Mouse (Mus musculus) ovary, adult 18-20 months (tissue): ENCODE measurements around the gene Slc6a11.

ENCODE experiments used
- DNase-seq: peaks from one replicate; pipeline ENCODE4 v3.0.0; 2022; ENCODE audit warnings: low spot score, mixed read lengths

The Slc6a11 gene

DNA sequence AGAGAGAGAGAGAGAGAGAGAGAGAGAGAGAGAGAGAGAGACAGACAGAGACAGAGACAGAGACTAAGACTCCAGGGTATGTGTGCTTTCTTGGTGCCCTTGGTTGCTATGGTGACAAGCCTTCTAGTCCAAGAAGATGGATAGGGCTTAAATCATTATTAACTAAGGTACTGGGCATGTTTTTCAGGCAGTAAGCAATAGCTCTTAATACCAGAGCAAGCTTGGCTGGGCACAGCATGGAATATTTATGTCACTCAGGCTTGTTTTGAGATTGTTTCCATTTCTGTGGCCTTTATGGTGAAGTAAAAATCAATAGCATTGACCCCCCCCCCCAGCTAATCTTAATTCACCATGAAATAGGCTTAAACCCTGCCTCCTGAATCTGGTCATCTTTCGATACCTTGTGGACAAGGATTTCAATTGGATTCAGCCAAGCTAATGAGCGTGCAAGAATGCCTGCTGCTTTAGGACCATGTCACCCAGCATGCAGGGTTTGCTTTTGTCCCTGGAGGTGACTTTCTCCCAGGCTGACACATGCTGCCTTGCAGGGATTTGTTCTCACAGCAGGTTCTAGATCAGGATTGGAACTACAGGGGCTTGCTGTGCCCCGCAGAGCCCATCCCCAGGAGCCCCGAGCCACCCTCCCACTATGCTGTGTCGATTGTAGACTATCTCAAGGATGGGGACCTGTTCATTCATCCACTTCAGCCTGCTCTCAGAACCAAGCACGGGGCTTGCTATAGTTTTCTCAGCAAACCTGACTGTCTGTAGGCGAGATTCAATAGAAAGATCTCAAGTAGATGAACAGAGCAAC, 51.5 kb downstream of the Slc6a11 start:
- DNase-seq, result no peak

DNA sequence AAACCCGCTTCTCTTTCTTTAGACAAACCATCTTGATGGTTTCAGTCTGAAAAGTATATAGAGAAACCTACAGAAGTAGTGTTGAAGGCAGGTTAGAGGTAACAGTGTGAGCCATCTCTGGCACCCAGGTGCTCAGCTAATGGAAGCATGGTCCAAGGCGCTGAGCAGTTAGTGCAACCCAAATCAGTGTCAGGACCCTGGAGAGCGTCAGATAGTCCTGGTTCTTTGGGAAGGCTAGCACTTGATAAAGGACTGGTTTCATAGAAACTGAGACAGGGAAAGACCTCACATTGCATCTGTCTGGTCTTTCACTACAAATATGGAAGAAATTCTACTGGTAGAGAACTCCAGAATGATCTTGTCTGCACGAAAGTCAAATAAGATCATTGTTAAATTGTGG, 56.1 kb downstream of the Slc6a11 start:
- DNase-seq, result no peak

DNA sequence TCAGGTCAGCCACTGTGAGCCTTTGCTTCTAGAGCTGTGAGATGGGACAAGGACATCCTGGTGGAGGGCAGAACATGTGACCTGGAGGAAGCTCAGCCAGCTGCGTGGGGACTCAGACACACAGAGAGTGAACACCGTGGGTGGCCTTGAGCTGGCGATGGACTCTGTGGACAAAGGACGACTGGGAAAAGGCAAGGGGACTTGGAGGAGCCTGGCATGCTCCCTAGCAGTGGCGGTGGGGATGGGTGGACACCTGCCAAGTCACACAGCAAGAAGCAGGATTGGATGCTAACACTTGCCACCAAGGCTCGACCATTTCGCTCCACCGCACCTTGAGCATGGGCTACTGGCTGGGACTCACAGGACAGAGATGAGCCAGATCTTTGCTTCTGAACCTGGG, 57.8 kb downstream of the Slc6a11 start:
- DNase-seq, result no peak

DNA sequence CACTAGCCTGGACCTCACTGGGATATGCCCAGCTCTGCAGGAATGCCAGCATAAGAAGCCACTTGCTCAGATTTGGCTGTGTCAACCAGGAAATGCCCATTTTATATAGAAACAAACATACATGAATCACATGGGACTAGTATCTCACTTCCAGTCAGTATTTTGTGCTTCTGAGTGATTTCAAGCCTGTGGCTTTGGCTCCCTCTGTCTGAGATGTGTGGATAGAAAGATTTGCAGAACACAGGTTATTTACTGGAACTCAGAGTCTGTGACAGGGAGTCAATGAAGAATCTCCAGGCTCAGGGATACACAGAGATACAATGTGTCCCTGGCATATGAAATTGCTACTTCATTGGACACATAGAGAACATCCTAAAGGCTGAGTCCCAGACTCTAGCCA, 65.0 kb downstream of the Slc6a11 start:
- no peak for DNase-seq

DNA sequence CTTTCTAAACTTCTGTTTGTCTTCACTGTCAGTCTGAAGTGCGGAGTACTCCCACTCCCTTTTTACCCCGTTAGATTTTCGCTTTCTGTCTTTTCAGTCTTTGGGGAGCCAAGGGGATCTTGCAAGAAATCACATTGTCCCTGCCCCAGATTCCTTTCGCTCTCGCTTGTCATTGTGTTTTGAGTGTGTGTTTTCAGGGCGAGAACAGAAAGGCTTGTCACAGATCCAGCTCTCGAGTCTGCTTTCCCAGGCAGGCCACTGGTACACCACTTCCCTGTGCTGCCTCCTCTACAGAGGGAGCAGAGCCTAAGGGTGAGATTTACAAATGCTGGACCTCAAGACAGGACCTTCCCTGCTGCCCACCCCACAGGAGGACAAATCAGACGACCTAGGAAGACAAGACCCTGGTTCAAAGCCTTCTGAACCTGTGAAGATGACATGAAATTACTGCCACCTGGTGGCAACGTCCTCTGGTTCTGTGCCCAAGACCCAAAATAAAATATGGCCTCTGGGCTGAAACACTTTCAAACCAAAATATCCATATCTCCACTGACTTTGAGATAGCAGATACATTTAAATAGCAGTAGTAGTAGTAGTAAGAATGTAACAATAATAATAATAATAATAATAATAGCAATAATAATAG, 68.3 kb downstream of the Slc6a11 start:
- no peak for DNase-seq

DNA sequence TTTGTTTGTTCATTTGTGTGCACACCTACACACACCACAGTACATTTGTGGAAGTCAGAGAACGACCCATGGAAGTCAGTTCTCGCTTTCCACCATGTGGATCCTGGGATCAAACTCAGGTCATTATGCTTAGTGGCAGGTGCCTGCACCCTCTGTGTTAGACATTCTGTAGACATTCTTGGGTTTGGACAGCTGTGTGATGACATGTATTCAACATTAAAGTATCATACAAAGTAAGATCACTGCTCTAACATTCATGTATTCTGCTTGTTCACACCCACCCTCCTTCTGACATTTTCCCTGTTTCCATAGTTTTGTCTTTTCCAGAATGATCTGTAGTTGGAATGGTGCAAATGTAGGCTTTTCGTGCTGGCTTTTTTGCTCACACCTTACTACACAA, 73.5 kb downstream of the Slc6a11 start:
- DNase-seq, result no peak

DNA sequence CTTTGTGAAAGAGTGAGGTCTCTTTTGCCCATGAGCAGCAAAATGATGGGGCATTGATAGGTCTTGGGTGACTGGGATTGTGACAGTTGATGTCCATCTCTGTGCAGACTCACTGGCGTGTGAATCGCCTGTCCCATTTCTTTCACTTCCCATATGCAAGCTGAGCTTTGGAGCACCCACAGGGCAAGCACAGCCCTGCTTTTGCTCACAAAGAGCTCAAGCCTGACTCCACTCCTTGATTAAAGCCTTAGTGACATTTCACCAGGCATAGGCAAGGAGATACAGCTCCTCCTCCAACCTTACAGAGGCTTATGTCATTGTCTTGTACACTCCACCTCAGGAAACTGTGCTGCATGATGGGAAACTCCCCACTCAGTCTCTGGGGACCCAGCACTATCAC, 77.3 kb downstream of the Slc6a11 start:
- no peak for DNase-seq

DNA sequence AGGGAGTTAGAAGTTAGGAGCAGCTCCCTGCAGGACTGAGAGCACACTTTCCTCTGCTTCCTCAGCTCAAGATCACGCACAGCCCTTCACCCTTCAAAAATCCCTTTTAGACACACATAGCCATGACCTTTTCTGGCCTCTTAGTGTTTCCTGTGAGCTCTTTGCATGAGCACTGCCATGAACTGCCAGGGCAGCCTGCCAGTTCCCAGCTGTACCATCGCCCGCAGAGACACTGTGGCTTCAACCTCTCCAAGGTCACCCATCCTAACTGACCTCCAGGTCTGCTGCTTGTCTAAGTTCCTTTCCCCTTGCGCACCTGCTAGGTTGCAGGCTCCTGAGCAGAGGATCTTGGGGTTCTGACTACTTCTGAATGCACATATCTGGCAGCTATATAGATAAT, 83.4 kb downstream of the Slc6a11 start:
- no peak for DNase-seq

DNA sequence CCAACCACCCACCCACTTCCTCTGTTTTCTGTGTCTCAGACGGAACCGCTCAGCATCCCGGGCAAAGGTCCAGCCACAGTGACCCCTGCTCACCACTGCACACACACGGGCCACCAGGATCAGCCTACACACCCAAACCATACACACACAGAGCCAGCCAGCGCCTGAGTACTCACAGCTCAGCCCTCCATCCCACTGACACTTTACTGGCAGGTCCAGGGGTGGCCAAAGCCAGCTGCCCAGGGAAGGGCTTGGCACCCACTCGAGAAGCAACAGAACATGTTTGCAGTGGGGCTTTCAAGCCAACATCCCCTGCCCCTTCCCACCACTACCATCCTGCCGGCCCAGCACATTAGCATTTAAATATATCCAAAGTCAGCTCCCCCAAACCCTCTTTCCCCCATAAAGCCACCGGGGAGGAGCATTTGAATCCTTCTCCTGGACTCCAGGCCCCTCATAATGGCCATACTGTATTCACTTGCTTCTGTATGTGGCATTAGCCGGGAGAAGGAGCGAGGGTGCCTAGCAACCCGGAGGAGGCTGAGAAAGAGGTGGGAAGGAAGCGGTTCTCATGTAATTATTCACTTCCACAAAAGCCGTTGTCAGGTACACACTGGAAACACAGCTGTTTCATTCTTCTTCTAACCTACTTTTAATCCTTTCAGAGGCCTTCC, 85.8 kb downstream of the Slc6a11 start:
- no peak for DNase-seq

DNA sequence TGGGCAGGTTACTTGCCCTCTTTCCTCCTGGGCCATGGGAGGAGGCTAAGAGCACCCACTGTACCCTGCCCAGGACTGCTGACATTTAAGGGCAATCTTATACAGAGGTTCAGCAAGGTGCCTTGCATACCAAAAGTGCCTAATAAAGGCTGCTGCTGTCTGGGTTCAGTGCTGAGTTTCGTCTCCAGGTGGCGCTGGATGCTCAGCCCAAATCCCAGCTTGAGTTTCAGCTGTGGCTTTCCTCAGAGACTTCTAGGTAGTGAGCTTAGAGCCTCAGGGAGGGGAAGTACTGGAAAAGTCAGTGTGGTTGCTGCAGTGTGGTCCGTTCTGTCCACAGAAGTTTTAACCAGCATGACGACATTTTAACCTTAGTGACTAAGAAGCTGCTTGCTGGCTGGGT, 93.4 kb downstream of the Slc6a11 start:
- DNase-seq, result no peak

DNA sequence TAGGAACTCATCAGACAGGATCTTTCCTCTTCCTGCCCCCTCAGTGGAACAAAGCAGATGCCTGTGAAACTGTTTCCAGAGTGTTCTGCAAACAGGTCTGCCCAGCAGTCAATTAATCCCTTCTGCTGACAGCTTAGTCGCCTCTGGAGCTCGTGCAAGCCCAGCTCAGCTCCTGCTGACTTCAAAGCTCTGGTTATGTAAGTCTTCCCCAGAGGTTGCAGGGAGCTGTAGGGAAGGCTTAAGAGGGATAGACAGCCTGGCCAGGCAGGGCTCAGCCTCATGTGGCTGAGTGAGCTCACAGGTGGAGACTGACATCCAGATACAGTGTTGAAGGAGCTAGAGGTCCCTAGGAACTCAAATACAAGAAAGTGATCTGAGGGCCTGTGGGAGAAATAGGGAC, 96.3 kb downstream of the Slc6a11 start:
- DNase-seq, result no peak

DNA sequence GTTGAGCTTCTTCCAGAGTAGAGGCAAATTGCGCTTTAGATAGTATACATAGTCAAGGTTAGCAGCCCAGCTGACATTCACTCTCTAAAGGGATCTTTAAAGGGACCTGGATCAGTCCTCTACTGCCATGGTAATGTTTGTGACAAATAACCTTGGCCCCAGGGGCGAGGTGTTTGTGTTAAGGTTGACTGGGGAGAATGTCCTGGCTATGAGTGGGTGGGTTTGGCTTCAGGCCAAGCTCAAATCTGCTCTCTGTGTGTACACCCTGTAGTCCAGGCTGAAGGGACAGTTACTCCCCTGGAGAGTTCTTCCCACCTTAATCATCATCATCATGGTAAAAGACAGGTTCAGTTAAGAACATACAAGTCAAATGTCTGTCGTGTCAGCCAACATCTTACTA, 97.2 kb downstream of the Slc6a11 start:
- DNase-seq, result no peak

DNA sequence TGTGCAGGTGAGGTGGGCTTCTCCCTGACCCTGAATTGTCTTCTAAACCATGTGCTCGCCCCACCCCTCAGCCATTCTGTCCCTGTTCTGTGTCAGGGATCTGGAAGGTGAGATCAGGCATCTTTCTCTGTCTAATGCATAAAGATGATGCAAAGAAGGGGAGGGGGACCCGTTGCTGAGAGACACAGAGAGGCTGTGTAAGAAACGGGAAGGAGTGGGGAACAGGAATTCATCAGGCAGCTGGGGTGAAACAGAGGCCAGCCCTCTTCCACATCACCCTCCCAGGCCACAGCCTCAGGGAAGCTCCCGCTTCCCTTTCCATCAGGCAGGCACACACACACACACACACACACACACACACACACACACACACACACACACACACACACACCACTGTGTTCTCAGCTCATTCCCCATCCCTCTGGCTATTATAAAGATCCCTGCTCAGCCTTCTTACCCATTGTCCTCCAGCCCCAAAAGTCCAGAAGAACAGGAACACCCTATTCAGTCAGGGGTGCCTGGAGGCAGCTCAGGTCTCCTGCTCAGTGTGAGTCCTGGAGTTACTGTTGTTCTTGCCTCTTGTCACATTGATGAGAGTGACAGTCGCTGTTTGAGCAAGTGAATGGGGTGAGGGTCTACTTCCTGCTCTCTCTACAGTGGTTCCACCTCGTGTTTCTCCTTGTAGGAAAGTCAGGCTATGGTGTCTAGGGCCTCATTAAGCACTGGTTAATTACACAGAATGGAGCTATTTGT, 108.0 kb downstream of the Slc6a11 start:
- no peak for DNase-seq

DNA sequence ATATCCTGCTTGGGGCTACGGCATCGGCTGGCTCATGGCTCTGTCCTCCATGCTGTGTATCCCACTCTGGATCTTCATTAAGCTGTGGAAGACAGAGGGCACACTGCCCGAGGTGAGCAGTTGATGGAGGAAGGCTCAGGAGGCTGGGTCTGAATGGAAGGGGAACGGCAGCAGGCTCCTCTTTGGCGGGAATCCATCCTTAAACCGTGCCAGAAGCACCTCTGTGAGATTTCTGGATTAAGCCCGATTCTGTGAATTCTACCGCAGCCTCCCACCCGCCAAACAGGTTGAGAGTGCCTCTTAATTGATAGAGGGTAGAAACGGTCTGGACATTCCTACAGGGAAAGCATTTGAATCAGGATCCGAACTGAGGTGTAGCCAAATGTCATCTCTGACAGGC, 114.6 kb downstream of the Slc6a11 start:
- DNase-seq, result no peak

DNA sequence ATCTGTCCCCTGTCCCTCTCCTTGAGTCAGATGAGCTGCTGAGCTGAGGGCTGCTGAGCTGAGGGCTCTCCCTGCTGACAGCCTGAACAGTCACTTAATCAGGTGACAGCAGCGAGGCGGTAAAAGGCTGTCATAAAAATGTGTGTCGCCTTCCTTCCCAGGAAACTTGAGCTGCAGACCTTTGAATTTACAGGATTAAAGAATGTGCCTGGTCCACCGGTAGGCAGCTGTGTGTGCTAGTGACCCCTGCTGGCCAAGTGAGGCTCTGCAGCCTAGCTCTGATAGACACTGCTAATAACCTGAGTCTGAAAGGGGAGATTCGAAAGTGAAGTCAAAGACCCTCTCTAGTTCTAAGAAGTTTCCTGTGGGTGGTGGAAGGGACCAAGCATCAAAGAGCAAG, 119.3 kb downstream of the Slc6a11 start:
- no peak for DNase-seq

DNA sequence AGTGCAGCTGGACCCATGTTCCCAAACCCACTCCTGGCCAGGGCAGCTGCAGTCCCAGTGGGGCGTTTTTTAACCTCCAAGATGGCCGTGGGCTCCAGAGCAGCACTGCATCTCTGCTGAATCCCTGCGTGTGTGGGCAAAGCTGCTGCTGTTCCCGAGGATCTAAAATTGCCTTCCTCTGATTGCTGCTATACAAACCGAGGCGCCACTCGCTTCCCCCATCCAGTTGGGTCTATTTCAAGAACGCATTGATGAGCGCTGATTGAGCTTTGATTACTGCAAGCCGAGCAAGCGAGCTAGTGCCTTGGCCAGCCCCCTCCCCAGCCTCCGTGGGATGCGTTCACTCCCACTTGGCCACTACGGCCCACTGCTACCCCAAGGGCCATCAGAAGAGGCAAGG, 123.9 kb downstream of the Slc6a11 start:
- no peak for DNase-seq

DNA sequence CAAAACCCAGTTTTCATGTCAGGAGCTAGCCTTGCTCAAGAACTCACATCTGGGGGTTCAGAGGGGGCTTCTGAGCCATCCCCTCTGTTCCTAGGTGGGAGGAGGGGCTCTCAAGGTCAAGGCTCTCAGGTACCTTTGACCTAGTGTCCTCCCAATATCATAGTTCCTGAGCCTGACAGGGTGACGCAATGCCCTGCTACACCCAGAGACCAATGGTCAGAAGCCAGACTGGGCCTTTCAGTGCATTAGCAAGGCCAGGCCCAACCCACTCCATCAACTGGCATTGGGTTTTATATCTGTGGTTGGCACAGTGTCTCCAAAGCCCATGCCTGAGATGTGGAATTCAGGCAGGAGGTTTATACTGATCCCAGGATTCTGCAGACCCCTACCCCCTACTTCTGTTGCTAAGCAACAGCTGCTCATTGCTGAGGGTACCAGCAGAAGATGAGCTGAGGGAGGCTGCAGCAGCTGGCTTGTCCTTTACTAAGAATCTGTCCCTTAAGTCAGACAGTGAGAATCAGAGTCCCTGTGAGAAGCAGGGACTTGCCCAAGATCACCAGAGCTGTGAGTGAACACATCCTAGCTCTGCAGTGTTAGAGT, 126.8 kb downstream of the Slc6a11 start:
- DNase-seq, result no peak

DNA sequence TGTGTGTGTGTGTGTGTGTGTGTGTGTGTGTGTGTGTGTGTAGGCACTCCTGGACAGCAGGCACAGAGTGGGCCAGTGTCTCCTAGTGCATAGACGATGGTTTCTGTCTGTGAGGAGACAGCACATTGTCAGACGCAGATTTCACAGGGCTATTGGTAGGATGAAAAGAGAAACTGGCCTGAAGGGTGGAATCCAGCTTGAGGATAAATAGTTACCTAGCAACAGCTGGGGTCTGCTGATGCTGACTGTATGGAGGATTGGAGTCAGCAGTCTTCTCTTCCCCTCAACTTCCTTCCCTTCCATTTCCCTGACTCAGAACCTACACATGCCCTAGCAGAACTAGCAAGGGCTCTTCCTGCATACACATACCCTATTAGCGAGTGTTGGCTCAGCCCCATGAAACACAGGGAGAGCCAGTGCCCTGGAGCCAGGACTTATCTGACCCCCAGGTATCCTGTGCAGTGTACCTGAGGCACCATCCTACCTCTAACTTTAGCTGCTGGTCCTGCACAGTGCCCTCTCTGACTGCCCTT, 127.7 kb downstream of the Slc6a11 start:
- DNase-seq, result no peak

DNA sequence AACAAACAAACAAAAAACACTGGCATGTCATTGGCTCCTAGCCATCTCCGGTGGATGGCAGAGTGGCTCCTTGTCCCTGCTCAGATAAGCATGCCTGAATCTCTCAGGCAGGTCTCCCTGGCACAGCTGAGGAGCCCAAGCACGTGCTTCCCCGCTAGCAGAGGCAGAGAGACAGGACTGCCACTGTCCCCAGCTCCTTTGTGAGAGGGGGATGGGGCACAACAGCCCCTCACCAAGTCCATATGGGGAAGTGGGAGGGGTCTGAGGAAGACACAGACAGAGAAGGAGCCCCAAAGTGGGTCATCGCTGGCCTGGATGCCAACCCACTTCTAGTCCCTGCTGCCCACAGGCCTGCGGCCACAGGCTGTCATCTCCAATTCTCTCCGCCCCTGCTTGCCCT, 130.6 kb downstream of the Slc6a11 start:
- DNase-seq, result no peak

DNA sequence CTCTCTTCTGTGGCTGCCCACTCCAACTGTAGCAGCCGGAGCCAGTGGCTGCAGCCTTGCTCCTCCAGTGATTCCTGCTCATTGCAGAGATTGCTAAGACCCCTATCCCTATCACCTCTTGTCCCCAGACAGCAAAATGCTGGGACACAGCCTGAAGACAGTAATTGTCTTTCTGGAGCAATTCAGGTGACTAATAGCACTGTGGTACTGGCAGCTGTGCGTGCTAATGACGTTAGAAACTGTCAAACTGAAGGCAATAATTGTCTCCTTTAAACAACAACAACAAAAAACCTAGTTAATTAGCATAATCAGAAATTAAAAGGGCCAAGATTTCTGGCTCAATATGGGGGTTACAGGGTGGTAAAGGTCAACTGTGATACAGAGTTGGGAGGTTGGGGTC, 133.0 kb downstream of the Slc6a11 start:
- no peak for DNase-seq

DNA sequence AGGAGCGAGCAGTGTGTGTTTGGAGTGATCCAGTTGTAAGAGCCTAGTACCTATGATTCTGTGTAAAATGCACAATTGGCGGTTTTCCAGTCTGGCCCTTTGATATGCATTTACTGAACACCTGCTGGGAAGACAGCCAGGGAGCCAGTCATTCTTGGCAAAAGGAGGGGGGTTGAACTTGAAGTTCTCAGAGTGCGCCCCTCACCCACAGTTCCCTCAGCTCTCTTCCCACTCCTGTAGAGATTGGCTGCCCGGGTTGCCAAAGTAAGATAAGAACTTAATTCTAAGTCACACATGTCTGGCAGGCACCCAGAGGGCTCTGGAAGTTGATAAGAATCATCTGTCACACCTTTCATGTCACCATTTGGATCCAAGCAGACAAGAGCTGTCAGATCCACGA, 133.4 kb downstream of the Slc6a11 start:
- DNase-seq, result no peak

DNA sequence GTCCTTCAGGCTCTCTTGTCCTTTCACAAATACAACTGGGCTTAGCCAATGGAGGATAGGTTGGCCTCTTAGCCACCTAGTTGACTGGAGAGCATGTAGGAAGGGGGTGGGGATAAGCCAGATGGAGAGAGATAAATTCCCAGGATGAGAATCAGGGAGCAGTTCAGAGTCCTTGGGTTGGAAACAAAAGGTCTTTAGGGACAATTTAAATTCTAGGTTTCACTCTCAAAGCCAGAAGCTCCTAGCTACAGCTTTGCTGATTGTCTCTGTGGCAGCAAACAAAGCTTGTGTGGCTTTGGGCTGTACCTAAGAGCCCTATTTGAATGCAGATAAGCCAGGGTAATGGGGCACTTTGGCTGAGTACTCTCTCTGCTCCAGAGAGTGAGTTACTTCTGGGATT, 135.2 kb downstream of the Slc6a11 start:
- no peak for DNase-seq
